Mouse (Mus musculus): ENCODE data around the gene Rpl5. TPM values are rescaled to one million over a fixed set of nuclear protein-coding genes. Genes with fewer than 3 reads are reported as not detected.

Rpl5 gene
- polyA plus RNA-seq, 1 experiment from 2014 or later: 74.8 TPM

GRCm38 (mm10) chr5:107942941-107943340, 42.6 kb downstream of the Rpl5 start:
- H3K4me1 ChIP-seq (replicated peaks; ENCODE audit: control insufficient read depth, insufficient read depth, low read length): peaks cover 5% of the 10 kb centered on the region
- H3K36me3 ChIP-seq (ENCODE audit: control insufficient read depth, insufficient read depth, low read length): no peaks in the 10 kb centered on the region
- H3K9ac ChIP-seq (ENCODE audit: low read length): no peak overlapping the region
- WGBS: 89% methylated on average over 1 of the region's 1 CpGs
- DNase-seq (ENCODE audit: low spot score): no peak
- no peak for ATAC-seq (replicated peaks; ENCODE audit: low FRiP score, low TSS enrichment, low read depth)
- H3K9me3 ChIP-seq (ENCODE audit: control insufficient read depth, low read length): no peaks in the 10 kb centered on the region
- H3K4me3 ChIP-seq (ENCODE audit: low read depth, low read length): no peak overlapping the region
- no peak overlapping the region for H3K27ac ChIP-seq (ENCODE audit: low read depth)
- H3K4me2 ChIP-seq (ENCODE audit: low read length): no peak overlapping the region
- no peaks in the 10 kb centered on the region for H3K27me3 ChIP-seq (replicated peaks; ENCODE audit: control insufficient read depth, insufficient read depth, low read length)

GRCm38 (mm10) chr5:107943526-107943925, 43.2 kb downstream of the Rpl5 start:
- peaks cover 5% of the 10 kb centered on the region for H3K4me1 ChIP-seq (replicated peaks; ENCODE audit: control insufficient read depth, insufficient read depth, low read length)
- DNase-seq (ENCODE audit: low spot score) (no peak), ATAC-seq (replicated peaks; ENCODE audit: low FRiP score, low TSS enrichment, low read depth) (no peak)
- H3K9me3 ChIP-seq (ENCODE audit: control insufficient read depth, low read length): no peaks in the 10 kb centered on the region
- H3K27me3 ChIP-seq (replicated peaks; ENCODE audit: control insufficient read depth, insufficient read depth, low read length): no peaks in the 10 kb centered on the region
- no peak overlapping the region for H3K4me2 ChIP-seq (ENCODE audit: low read length)
- no peak overlapping the region for H3K9ac ChIP-seq (ENCODE audit: low read length)
- WGBS: 88% methylated on average over 6 of the region's 6 CpGs
- no peak overlapping the region for H3K4me3 ChIP-seq (ENCODE audit: low read depth, low read length)
- H3K36me3 ChIP-seq (ENCODE audit: control insufficient read depth, insufficient read depth, low read length): no peaks in the 10 kb centered on the region
- H3K27ac ChIP-seq (ENCODE audit: low read depth): no peak overlapping the region

GRCm38 (mm10) chr5:107946475-107946874, 46.2 kb downstream of the Rpl5 start:
- ATAC-seq (replicated peaks; ENCODE audit: low FRiP score, low TSS enrichment, low read depth) (no peak), DNase-seq (ENCODE audit: low spot score) (no peak)
- H3K4me1 ChIP-seq (replicated peaks; ENCODE audit: control insufficient read depth, insufficient read depth, low read length): peaks cover 5% of the 10 kb centered on the region
- H3K4me2 ChIP-seq (ENCODE audit: low read length): no peak overlapping the region
- no peaks in the 10 kb centered on the region for H3K36me3 ChIP-seq (ENCODE audit: control insufficient read depth, insufficient read depth, low read length)
- H3K9ac ChIP-seq (ENCODE audit: low read length): no peak overlapping the region
- no peak overlapping the region for H3K27ac ChIP-seq (ENCODE audit: low read depth)
- no peaks in the 10 kb centered on the region for H3K9me3 ChIP-seq (ENCODE audit: control insufficient read depth, low read length)
- no peak overlapping the region for H3K4me3 ChIP-seq (ENCODE audit: low read depth, low read length)
- WGBS: 94% methylated on average over 1 of the region's 1 CpGs
- H3K27me3 ChIP-seq (replicated peaks; ENCODE audit: control insufficient read depth, insufficient read depth, low read length): no peaks in the 10 kb centered on the region

- no peak overlapping the region for H3K9ac ChIP-seq (ENCODE audit: low read length)
- no peak overlapping the region for H3K27ac ChIP-seq (ENCODE audit: low read depth)
- ATAC-seq (replicated peaks; ENCODE audit: low FRiP score, low TSS enrichment, low read depth) (no peak), DNase-seq (ENCODE audit: low spot score) (no peak)
- WGBS: 55% methylated on average over 2 of the region's 2 CpGs
- H3K36me3 ChIP-seq (ENCODE audit: control insufficient read depth, insufficient read depth, low read length): no peaks in the 10 kb centered on the region
- H3K9me3 ChIP-seq (ENCODE audit: control insufficient read depth, low read length): no peaks in the 10 kb centered on the region
- no peaks in the 10 kb centered on the region for H3K27me3 ChIP-seq (replicated peaks; ENCODE audit: control insufficient read depth, insufficient read depth, low read length)
- H3K4me2 ChIP-seq (ENCODE audit: low read length): no peak overlapping the region
- no peak overlapping the region for H3K4me3 ChIP-seq (ENCODE audit: low read depth, low read length)
- peaks cover 5% of the 10 kb centered on the region for H3K4me1 ChIP-seq (replicated peaks; ENCODE audit: control insufficient read depth, insufficient read depth, low read length)
Observed at GRCm38 (mm10) chr5:107947548-107947947, 47.2 kb downstream of the Rpl5 start.

- Histone ChIP-seq H3K4me1 (replicated peaks; ENCODE audit: control insufficient read depth, insufficient read depth, low read length) (peaks cover 5% of the 10 kb centered on the region), H3K4me3 (ENCODE audit: low read depth, low read length) (no peak overlapping the region), H3K27ac (ENCODE audit: low read depth) (no peak overlapping the region), H3K27me3 (replicated peaks; ENCODE audit: control insufficient read depth, insufficient read depth, low read length) (no peaks in the 10 kb centered on the region), H3K9me3 (ENCODE audit: control insufficient read depth, low read length) (no peaks in the 10 kb centered on the region), H3K4me2 (ENCODE audit: low read length) (no peak overlapping the region), H3K9ac (ENCODE audit: low read length) (no peak overlapping the region), H3K36me3 (ENCODE audit: control insufficient read depth, insufficient read depth, low read length) (no peaks in the 10 kb centered on the region)
- no peak for ATAC-seq (replicated peaks; ENCODE audit: low FRiP score, low TSS enrichment, low read depth)
- WGBS: 67% methylated on average over 1 of the region's 1 CpGs
- no peak for DNase-seq (ENCODE audit: low spot score)
Observed at GRCm38 (mm10) chr5:107948899-107949298, 48.6 kb downstream of the Rpl5 start.

- DNase-seq (ENCODE audit: low spot score) (no peak), ATAC-seq (replicated peaks; ENCODE audit: low FRiP score, low TSS enrichment, low read depth) (no peak)
- Histone ChIP-seq H3K9ac (ENCODE audit: low read length) (no peak overlapping the region), H3K4me3 (ENCODE audit: low read depth, low read length) (no peak overlapping the region), H3K4me2 (ENCODE audit: low read length) (no peak overlapping the region), H3K27me3 (replicated peaks; ENCODE audit: control insufficient read depth, insufficient read depth, low read length) (no peaks in the 10 kb centered on the region), H3K27ac (ENCODE audit: low read depth) (no peak overlapping the region), H3K36me3 (ENCODE audit: control insufficient read depth, insufficient read depth, low read length) (no peaks in the 10 kb centered on the region), H3K4me1 (replicated peaks; ENCODE audit: control insufficient read depth, insufficient read depth, low read length) (peaks cover 5% of the 10 kb centered on the region), H3K9me3 (ENCODE audit: control insufficient read depth, low read length) (no peaks in the 10 kb centered on the region)
- 82% methylated on average over 3 of the region's 3 CpGs for WGBS
Observed at GRCm38 (mm10) chr5:107949607-107950006, 49.3 kb downstream of the Rpl5 start.

- 78% methylated on average over 5 of the region's 5 CpGs for WGBS
- Histone ChIP-seq H3K27me3 (replicated peaks; ENCODE audit: control insufficient read depth, insufficient read depth, low read length) (no peaks in the 10 kb centered on the region), H3K4me3 (ENCODE audit: low read depth, low read length) (no peak overlapping the region), H3K36me3 (ENCODE audit: control insufficient read depth, insufficient read depth, low read length) (no peaks in the 10 kb centered on the region), H3K9me3 (ENCODE audit: control insufficient read depth, low read length) (no peaks in the 10 kb centered on the region), H3K27ac (ENCODE audit: low read depth) (no peak overlapping the region), H3K9ac (ENCODE audit: low read length) (no peak overlapping the region), H3K4me1 (replicated peaks; ENCODE audit: control insufficient read depth, insufficient read depth, low read length) (peaks cover 5% of the 10 kb centered on the region), H3K4me2 (ENCODE audit: low read length) (no peak overlapping the region)
- no peak for ATAC-seq (replicated peaks; ENCODE audit: low FRiP score, low TSS enrichment, low read depth)
- DNase-seq (ENCODE audit: low spot score): no peak
Observed at GRCm38 (mm10) chr5:107950643-107951042, 50.3 kb downstream of the Rpl5 start.

Other genes with a start within 250 kb of the Rpl5 start
- gene Gfi1, start 174.5 kb upstream of the Rpl5 start, polyA plus RNA-seq (2014; fragmentation: Nextera tagmentation; extraction: Ambion mirVana): 0.69 and 1.4 TPM in 2 replicates
- gene Ube2d2b, start 70.4 kb upstream of the Rpl5 start, polyA plus RNA-seq (2014; fragmentation: Nextera tagmentation; extraction: Ambion mirVana): 0.14 and 0.38 TPM in 2 replicates
- gene Evi5, start 25.4 kb upstream of the Rpl5 start, polyA plus RNA-seq (2014; fragmentation: Nextera tagmentation; extraction: Ambion mirVana): 63.6 and 69.7 TPM in 2 replicates
- gene Fam69a, start 86.6 kb downstream of the Rpl5 start, polyA plus RNA-seq (2014; fragmentation: Nextera tagmentation; extraction: Ambion mirVana): 24.5 and 25.0 TPM in 2 replicates
- gene Mtf2, start 165.2 kb downstream of the Rpl5 start, polyA plus RNA-seq (2014; fragmentation: Nextera tagmentation; extraction: Ambion mirVana): 96.6 and 108 TPM in 2 replicates
- 41.4 and 47.2 TPM in 2 replicates for gene Tmed5, start 232.1 kb downstream of the Rpl5 start, polyA plus RNA-seq (2014; fragmentation: Nextera tagmentation; extraction: Ambion mirVana)
- gene Ccdc18, start 232.4 kb downstream of the Rpl5 start, polyA plus RNA-seq (2014; fragmentation: Nextera tagmentation; extraction: Ambion mirVana): 8.6 and 11.1 TPM in 2 replicates

All from intestine, embryonic 14.5 days (tissue).